Mouse (Mus musculus) bone marrow macrophage, adult 2 months (primary cell): Measurements from ENCODE around the gene Lix1l.

Experiments used
- CTCF ChIP-seq: IDR thresholded peaks from 2 replicates; pipeline ENCODE4 v1.5.1; 2012; ENCODE audit warnings: low read depth, mild to moderate bottlenecking, low read length, moderate library complexity
- POLR2A ChIP-seq: IDR thresholded peaks from 2 replicates; pipeline ENCODE4 v1.6.1; 2012; ENCODE audit warnings: mild to moderate bottlenecking, low read depth, low read length, borderline replicate concordance

DNA sequence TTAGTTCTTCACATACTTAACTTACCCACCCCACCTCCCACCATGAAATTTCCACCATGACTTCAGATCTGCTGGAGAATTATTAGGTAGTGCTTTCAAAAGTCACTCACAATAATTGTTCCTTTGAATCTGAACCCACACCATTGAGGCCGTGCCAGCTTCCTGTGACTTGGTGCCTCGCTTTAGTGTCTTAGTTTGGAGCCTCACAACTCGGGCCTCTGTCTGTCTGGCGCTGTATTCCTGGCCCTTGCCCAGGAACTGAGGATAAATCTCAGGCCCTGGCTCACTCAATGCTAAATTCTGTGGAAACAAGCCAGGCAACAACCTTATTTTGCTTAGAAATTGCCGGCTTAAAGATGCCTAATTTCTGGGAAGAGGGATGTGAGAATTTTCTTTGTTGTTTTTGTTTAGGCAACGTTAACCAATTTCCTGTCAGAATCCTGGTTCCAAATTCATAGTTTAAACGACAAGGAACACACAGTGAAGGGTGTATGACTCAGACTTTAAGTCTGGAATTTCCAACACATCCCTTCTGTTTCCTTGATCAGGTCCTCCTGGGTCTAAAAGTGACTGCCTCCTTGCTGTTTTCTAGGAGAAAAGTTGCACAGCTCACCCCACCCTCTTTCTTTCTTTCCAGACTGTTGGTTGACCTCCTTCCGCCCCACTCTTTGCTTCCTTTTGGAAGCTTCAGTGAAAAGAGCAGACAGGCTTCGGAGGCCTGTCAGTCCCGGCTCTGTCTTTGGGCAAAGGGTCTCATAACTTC lies 1.2 kb downstream of the Lix1l start:
- TF ChIP-seq POLR2A (no peak), CTCF (no peak)
